Mouse (Mus musculus): Measurements from ENCODE around the gene Btbd18.

GRCm38 (mm10) chr2:84622668-84623067, 36.2 kb upstream of the Btbd18 start:
- no peak for TF ChIP-seq POLR2A (IDR thresholded peaks at IDR 0.05; ENCODE audit: borderline replicate concordance, low read depth, low read length)
- no peak for TF ChIP-seq CTCF (IDR thresholded peaks at IDR 0.05; ENCODE audit: low read depth, low read length)

Data from bone marrow macrophage, adult 2 months (primary cell).